Mouse (Mus musculus): ENCODE data around the gene Aspscr1. TPM values are rescaled to one million over a fixed set of nuclear protein-coding genes. Genes with fewer than 3 reads are reported as not detected.

Aspscr1 gene
- polyA plus RNA-seq, 1 experiment from 2014 or later, result 113 TPM

- H3K9ac ChIP-seq (ENCODE audit: low read length), result no peak overlapping the region
- no peaks in the 10 kb centered on the region for H3K4me1 ChIP-seq (ENCODE audit: control insufficient read depth, insufficient read depth, low read length)
- peaks cover 5% of the 10 kb centered on the region for H3K36me3 ChIP-seq (ENCODE audit: control insufficient read depth, insufficient read depth, low read length)
- H3K4me3 ChIP-seq (ENCODE audit: low read depth, low read length), result no peak overlapping the region
- H3K4me2 ChIP-seq, result no peak overlapping the region
- no peaks in the 10 kb centered on the region for H3K9me3 ChIP-seq (ENCODE audit: control insufficient read depth, low read length)
- no peak for DNase-seq (ENCODE audit: low spot score, missing footprints)
- ATAC-seq (ENCODE audit: low FRiP score), result no peak
- no peaks in the 10 kb centered on the region for H3K27me3 ChIP-seq (ENCODE audit: control insufficient read depth, insufficient read depth, low read length)
- H3K27ac ChIP-seq (ENCODE audit: low read depth, low read length), result no peak overlapping the region
- 87% methylated on average over 3 of the region's 3 CpGs for WGBS
Measured at GRCm38 (mm10) chr11:120689365-120689764, 16.6 kb downstream of the Aspscr1 start.

GRCm38 (mm10) chr11:120692471-120693011 lies 19.8 kb downstream of the Aspscr1 start:
- Histone ChIP-seq H3K27ac (ENCODE audit: low read depth, low read length) (no peak overlapping the region), H3K9me3 (ENCODE audit: control insufficient read depth, low read length) (no peaks in the 10 kb centered on the region), H3K27me3 (ENCODE audit: control insufficient read depth, insufficient read depth, low read length) (no peaks in the 10 kb centered on the region), H3K36me3 (ENCODE audit: control insufficient read depth, insufficient read depth, low read length) (peaks cover 5% of the 10 kb centered on the region; the same call in 1 of the 2 replicates), H3K4me1 (ENCODE audit: control insufficient read depth, insufficient read depth, low read length) (peaks cover 10% of the 10 kb centered on the region; the same call in 1 of the 2 replicates), H3K9ac (ENCODE audit: low read length) (no peak overlapping the region), H3K4me2 (no peak overlapping the region), H3K4me3 (ENCODE audit: low read depth, low read length) (no peak overlapping the region)
- 96% methylated on average over 4 of the region's 4 CpGs for WGBS
- DNase-seq (ENCODE audit: low spot score, missing footprints) (no peak), ATAC-seq (ENCODE audit: low FRiP score) (no peak)

- Histone ChIP-seq H3K4me1 (ENCODE audit: control insufficient read depth, insufficient read depth, low read length) (peaks cover 10% of the 10 kb centered on the region; the same call in 1 of the 2 replicates), H3K36me3 (ENCODE audit: control insufficient read depth, insufficient read depth, low read length) (peaks cover 5% of the 10 kb centered on the region; the same call in 1 of the 2 replicates), H3K4me2 (no peak overlapping the region), H3K27me3 (ENCODE audit: control insufficient read depth, insufficient read depth, low read length) (no peaks in the 10 kb centered on the region), H3K4me3 (ENCODE audit: low read depth, low read length) (no peak overlapping the region), H3K27ac (ENCODE audit: low read depth, low read length) (no peak overlapping the region), H3K9me3 (ENCODE audit: control insufficient read depth, low read length) (no peaks in the 10 kb centered on the region), H3K9ac (ENCODE audit: low read length) (no peak overlapping the region)
- no peak for ATAC-seq (ENCODE audit: low FRiP score)
- DNase-seq (ENCODE audit: low spot score, missing footprints), result no peak
- 55% methylated on average over 3 of the region's 3 CpGs for WGBS
Measured at GRCm38 (mm10) chr11:120693461-120693860, 20.7 kb downstream of the Aspscr1 start.

GRCm38 (mm10) chr11:120695184-120695583 lies 22.4 kb downstream of the Aspscr1 start:
- no peak overlapping the region for H3K4me3 ChIP-seq (ENCODE audit: low read depth, low read length)
- no peak overlapping the region for H3K4me2 ChIP-seq
- H3K36me3 ChIP-seq (ENCODE audit: control insufficient read depth, insufficient read depth, low read length), result 0 out of 2 replicates have a peak, but pooled peaks cover 2% of the 10 kb centered on the region

GRCm38 (mm10) chr11:120695641-120696040 lies 22.9 kb downstream of the Aspscr1 start:
- no peak overlapping the region for H3K4me3 ChIP-seq (ENCODE audit: low read depth, low read length)
- 56% methylated on average over 12 of the region's 12 CpGs for WGBS
- no peaks in the 10 kb centered on the region for H3K27me3 ChIP-seq (ENCODE audit: control insufficient read depth, insufficient read depth, low read length)

More at GRCm38 (mm10) chr11:120695184-120695583, 22.4 kb downstream of the Aspscr1 start:
- Histone ChIP-seq H3K9me3 (ENCODE audit: control insufficient read depth, low read length) (no peaks in the 10 kb centered on the region), H3K9ac (ENCODE audit: low read length) (no peak overlapping the region), H3K27me3 (ENCODE audit: control insufficient read depth, insufficient read depth, low read length) (no peaks in the 10 kb centered on the region), H3K27ac (ENCODE audit: low read depth, low read length) (no peak overlapping the region), H3K4me1 (ENCODE audit: control insufficient read depth, insufficient read depth, low read length) (peaks cover 10% of the 10 kb centered on the region; the same call in 1 of the 2 replicates)
- DNase-seq (ENCODE audit: low spot score, missing footprints), result no peak
- 30% methylated on average over 4 of the region's 4 CpGs for whole genome bisulfite sequencing
- ATAC-seq (ENCODE audit: low FRiP score), result peak; percentile 66

GRCm38 (mm10) chr11:120696568-120696967 lies 23.8 kb downstream of the Aspscr1 start:
- H3K27ac ChIP-seq (ENCODE audit: low read depth, low read length), result no peak overlapping the region
- WGBS, result 88% methylated on average over 6 of the region's 6 CpGs
- H3K9me3 ChIP-seq (ENCODE audit: control insufficient read depth, low read length), result no peaks in the 10 kb centered on the region
- H3K9ac ChIP-seq (ENCODE audit: low read length), result no peak overlapping the region
- H3K36me3 ChIP-seq (ENCODE audit: control insufficient read depth, insufficient read depth, low read length), result 0 out of 2 replicates have a peak, but pooled peaks cover 2% of the 10 kb centered on the region
- DNase-seq (ENCODE audit: low spot score, missing footprints) (no peak), ATAC-seq (ENCODE audit: low FRiP score) (no peak)
- H3K4me2 ChIP-seq, result no peak overlapping the region
- no peak overlapping the region for H3K4me3 ChIP-seq (ENCODE audit: low read depth, low read length)
- H3K27me3 ChIP-seq (ENCODE audit: control insufficient read depth, insufficient read depth, low read length), result no peaks in the 10 kb centered on the region
- peaks cover 10% of the 10 kb centered on the region; the same call in 1 of the 2 replicates for H3K4me1 ChIP-seq (ENCODE audit: control insufficient read depth, insufficient read depth, low read length)

More at GRCm38 (mm10) chr11:120695641-120696040, 22.9 kb downstream of the Aspscr1 start:
- no peak for DNase-seq (ENCODE audit: low spot score, missing footprints)
- ATAC-seq (ENCODE audit: low FRiP score), result no peak; the same call in 1 of the 2 replicates
- Histone ChIP-seq H3K4me1 (ENCODE audit: control insufficient read depth, insufficient read depth, low read length) (peaks cover 10% of the 10 kb centered on the region; the same call in 1 of the 2 replicates), H3K9ac (ENCODE audit: low read length) (peak overlapping the region; percentile 16; the same call in 1 of the 2 replicates), H3K27ac (ENCODE audit: low read depth, low read length) (peak overlapping the region; percentile 44), H3K4me2 (no peak overlapping the region), H3K9me3 (ENCODE audit: control insufficient read depth, low read length) (no peaks in the 10 kb centered on the region), H3K36me3 (ENCODE audit: control insufficient read depth, insufficient read depth, low read length) (no peaks in the 10 kb centered on the region)

GRCm38 (mm10) chr11:120697741-120698140 lies 25.0 kb downstream of the Aspscr1 start:
- Histone ChIP-seq H3K9ac (ENCODE audit: low read length) (no peak overlapping the region), H3K9me3 (ENCODE audit: control insufficient read depth, low read length) (no peaks in the 10 kb centered on the region), H3K27me3 (ENCODE audit: control insufficient read depth, insufficient read depth, low read length) (no peaks in the 10 kb centered on the region), H3K4me2 (no peak overlapping the region), H3K4me3 (ENCODE audit: low read depth, low read length) (no peak overlapping the region), H3K4me1 (ENCODE audit: control insufficient read depth, insufficient read depth, low read length) (peaks cover 10% of the 10 kb centered on the region; the same call in 1 of the 2 replicates), H3K27ac (ENCODE audit: low read depth, low read length) (no peak overlapping the region), H3K36me3 (ENCODE audit: control insufficient read depth, insufficient read depth, low read length) (0 out of 2 replicates have a peak, but pooled peaks cover 2% of the 10 kb centered on the region)
- DNase-seq (ENCODE audit: low spot score, missing footprints) (no peak), ATAC-seq (ENCODE audit: low FRiP score) (no peak)
- WGBS, result 78% methylated on average over 10 of the region's 10 CpGs

GRCm38 (mm10) chr11:120703696-120704454 lies 31.1 kb downstream of the Aspscr1 start:
- whole genome bisulfite sequencing, result 39% methylated on average over 15 of the region's 15 CpGs
- H3K4me1 ChIP-seq (ENCODE audit: control insufficient read depth, insufficient read depth, low read length), result peaks cover 36% of the 10 kb centered on the region
- ATAC-seq (ENCODE audit: low FRiP score), result no peak
- H3K4me2 ChIP-seq, result no peak overlapping the region
- H3K27ac ChIP-seq (ENCODE audit: low read depth, low read length), result 0 out of 2 replicates have a peak overlapping the region, but pooled peaks have one; percentile 40
- no peaks in the 10 kb centered on the region for H3K9me3 ChIP-seq (ENCODE audit: control insufficient read depth, low read length)
- H3K9ac ChIP-seq (ENCODE audit: low read length), result peak overlapping the region; percentile 30; the same call in 1 of the 2 replicates
- no peak for DNase-seq (ENCODE audit: low spot score, missing footprints)
- H3K36me3 ChIP-seq (ENCODE audit: control insufficient read depth, insufficient read depth, low read length), result 0 out of 2 replicates have a peak, but pooled peaks cover 2% of the 10 kb centered on the region
- H3K27me3 ChIP-seq (ENCODE audit: control insufficient read depth, insufficient read depth, low read length), result no peaks in the 10 kb centered on the region
- no peak overlapping the region for H3K4me3 ChIP-seq (ENCODE audit: low read depth, low read length)
